Mouse (Mus musculus): Measurements from ENCODE around the gene Clec5a. TPM values are rescaled to one million over a fixed set of nuclear protein-coding genes. Genes with fewer than 3 reads are reported as not detected.
"Not testable (repeated sequence)": the region's sequence is repeated elsewhere in the genome, so short reads cannot be mapped to it uniquely, and the experiment has no call there.

The Clec5a gene
- polyA plus RNA-seq (2014; fragmentation: Nextera tagmentation; extraction: Ambion mirVana): 0.25 and 1.2 TPM in 2 replicates

GRCm38 (mm10) chr6:40585645-40586044 lies at the start of gene Clec5a:
Clec5a (minus strand) TSS chr6:40585821.
- Histone ChIP-seq H3K4me2 (replicated peaks; ENCODE audit: low read depth, low read length) (no peak within 1 kb of the TSS), H3K27ac (ENCODE audit: low read depth, low read length) (no peak within 1 kb of the TSS), H3K4me1 (replicated peaks; ENCODE audit: control insufficient read depth, insufficient read depth, low read length) (no peaks in the 10 kb centered on the region), H3K36me3 (ENCODE audit: control insufficient read depth, insufficient read depth, low read length) (no peaks in the 10 kb centered on the region), H3K9ac (ENCODE audit: low read depth, low read length) (no peak within 1 kb of the TSS), H3K27me3 (ENCODE audit: control insufficient read depth, insufficient read depth, low read length) (no peaks in the 10 kb centered on the region), H3K4me3 (ENCODE audit: low read depth, low read length) (no peak within 1 kb of the TSS), H3K9me3 (ENCODE audit: control insufficient read depth, low read length) (no peaks in the 10 kb centered on the region)
- DNase-seq (ENCODE audit: low spot score): no peak
- no peak for ATAC-seq (ENCODE audit: low FRiP score)
- WGBS: 88% methylated on average over 5 of the region's 5 CpGs

GRCm38 (mm10) chr6:40634640-40635071 lies 49.0 kb upstream of the Clec5a start:
- Histone ChIP-seq H3K4me3 (ENCODE audit: low read depth, low read length) (no peak overlapping the region), H3K9me3 (ENCODE audit: control insufficient read depth, low read length) (no peaks in the 10 kb centered on the region), H3K27me3 (ENCODE audit: control insufficient read depth, insufficient read depth, low read length) (no peaks in the 10 kb centered on the region), H3K4me2 (replicated peaks; ENCODE audit: low read depth, low read length) (no peak overlapping the region), H3K4me1 (replicated peaks; ENCODE audit: control insufficient read depth, insufficient read depth, low read length) (no peaks in the 10 kb centered on the region), H3K9ac (ENCODE audit: low read depth, low read length) (no peak overlapping the region), H3K27ac (ENCODE audit: low read depth, low read length) (no peak overlapping the region), H3K36me3 (ENCODE audit: control insufficient read depth, insufficient read depth, low read length) (no peaks in the 10 kb centered on the region)
- no peak for DNase-seq (ENCODE audit: low spot score)
- no peak for ATAC-seq (ENCODE audit: low FRiP score)
- WGBS: 57% methylated on average over 1 of the region's 1 CpGs

GRCm38 (mm10) chr6:40628406-40629000 lies 42.9 kb upstream of the Clec5a start, which contains the start of gene Mgam:
Mgam (plus strand) TSS chr6:40628831.
- 87% methylated on average over 8 of the region's 8 CpGs for WGBS
- no peak within 1 kb of the TSS for H3K4me2 ChIP-seq (replicated peaks; ENCODE audit: low read depth, low read length)
- no peaks in the 10 kb centered on the region for H3K9me3 ChIP-seq (ENCODE audit: control insufficient read depth, low read length)
- no peaks in the 10 kb centered on the region for H3K36me3 ChIP-seq (ENCODE audit: control insufficient read depth, insufficient read depth, low read length)
- H3K9ac ChIP-seq (ENCODE audit: low read depth, low read length): no peak within 1 kb of the TSS
- no peak within 1 kb of the TSS for H3K4me3 ChIP-seq (ENCODE audit: low read depth, low read length)
- no peak within 1 kb of the TSS for H3K27ac ChIP-seq (ENCODE audit: low read depth, low read length)
- DNase-seq (ENCODE audit: low spot score) (no peak), ATAC-seq (ENCODE audit: low FRiP score) (no peak)
- H3K27me3 ChIP-seq (ENCODE audit: control insufficient read depth, insufficient read depth, low read length): no peaks in the 10 kb centered on the region
- no peaks in the 10 kb centered on the region for H3K4me1 ChIP-seq (replicated peaks; ENCODE audit: control insufficient read depth, insufficient read depth, low read length)

- H3K27ac ChIP-seq (ENCODE audit: low read depth, low read length): no peak overlapping the region
- H3K27me3 ChIP-seq (ENCODE audit: control insufficient read depth, insufficient read depth, low read length): no peaks in the 10 kb centered on the region
- no peak overlapping the region for H3K4me2 ChIP-seq (replicated peaks; ENCODE audit: low read depth, low read length)
- no peak for ATAC-seq (ENCODE audit: low FRiP score)
- H3K4me3 ChIP-seq (ENCODE audit: low read depth, low read length): no peak overlapping the region
- DNase-seq (ENCODE audit: low spot score): no peak
- no peaks in the 10 kb centered on the region for H3K36me3 ChIP-seq (ENCODE audit: control insufficient read depth, insufficient read depth, low read length)
- 44% methylated on average over 1 of the region's 1 CpGs for WGBS
- H3K9me3 ChIP-seq (ENCODE audit: control insufficient read depth, low read length): no peaks in the 10 kb centered on the region
- H3K9ac ChIP-seq (ENCODE audit: low read depth, low read length): no peak overlapping the region
- no peaks in the 10 kb centered on the region for H3K4me1 ChIP-seq (replicated peaks; ENCODE audit: control insufficient read depth, insufficient read depth, low read length)
These were observed 40.5 kb upstream of the Clec5a start for GRCm38 (mm10) chr6:40626111-40626510.

- H3K4me1 ChIP-seq (replicated peaks; ENCODE audit: control insufficient read depth, insufficient read depth, low read length): no peaks in the 10 kb centered on the region
- WGBS: 19% methylated on average over 2 of the region's 2 CpGs
- H3K27me3 ChIP-seq (ENCODE audit: control insufficient read depth, insufficient read depth, low read length): no peaks in the 10 kb centered on the region
- no peak overlapping the region for H3K9ac ChIP-seq (ENCODE audit: low read depth, low read length)
- peak; percentile 77 for ATAC-seq (ENCODE audit: low FRiP score)
- H3K4me3 ChIP-seq (ENCODE audit: low read depth, low read length): no peak overlapping the region
- no peaks in the 10 kb centered on the region for H3K9me3 ChIP-seq (ENCODE audit: control insufficient read depth, low read length)
- DNase-seq (ENCODE audit: low spot score): peak; percentile 85
- no peak overlapping the region for H3K27ac ChIP-seq (ENCODE audit: low read depth, low read length)
- H3K4me2 ChIP-seq (replicated peaks; ENCODE audit: low read depth, low read length): no peak overlapping the region
- no peaks in the 10 kb centered on the region for H3K36me3 ChIP-seq (ENCODE audit: control insufficient read depth, insufficient read depth, low read length)
These were observed 32.3 kb upstream of the Clec5a start for GRCm38 (mm10) chr6:40617965-40618364.

GRCm38 (mm10) chr6:40613260-40613852 lies 27.7 kb upstream of the Clec5a start, which contains the start of gene Tas2r138:
Tas2r138 (minus strand) TSS chr6:40613310.
- no peaks in the 10 kb centered on the region for H3K36me3 ChIP-seq (ENCODE audit: control insufficient read depth, insufficient read depth, low read length)
- H3K27ac ChIP-seq (ENCODE audit: low read depth, low read length): no peak within 1 kb of the TSS
- no peak within 1 kb of the TSS for H3K9ac ChIP-seq (ENCODE audit: low read depth, low read length)
- H3K27me3 ChIP-seq (ENCODE audit: control insufficient read depth, insufficient read depth, low read length): no peaks in the 10 kb centered on the region
- H3K4me3 ChIP-seq (ENCODE audit: low read depth, low read length): no peak within 1 kb of the TSS
- 89% methylated on average over 4 of the region's 4 CpGs for WGBS
- no peak within 1 kb of the TSS for H3K4me2 ChIP-seq (replicated peaks; ENCODE audit: low read depth, low read length)
- no peaks in the 10 kb centered on the region for H3K4me1 ChIP-seq (replicated peaks; ENCODE audit: control insufficient read depth, insufficient read depth, low read length)
- no peak for ATAC-seq (ENCODE audit: low FRiP score)
- no peaks in the 10 kb centered on the region for H3K9me3 ChIP-seq (ENCODE audit: control insufficient read depth, low read length)
- DNase-seq (ENCODE audit: low spot score): no peak

- Histone ChIP-seq H3K27me3 (ENCODE audit: control insufficient read depth, insufficient read depth, low read length) (no peaks in the 10 kb centered on the region), H3K9me3 (ENCODE audit: control insufficient read depth, low read length) (no peaks in the 10 kb centered on the region), H3K4me3 (ENCODE audit: low read depth, low read length) (no peak overlapping the region), H3K9ac (ENCODE audit: low read depth, low read length) (no peak overlapping the region), H3K27ac (ENCODE audit: low read depth, low read length) (no peak overlapping the region), H3K36me3 (ENCODE audit: control insufficient read depth, insufficient read depth, low read length) (no peaks in the 10 kb centered on the region), H3K4me1 (replicated peaks; ENCODE audit: control insufficient read depth, insufficient read depth, low read length) (no peaks in the 10 kb centered on the region), H3K4me2 (replicated peaks; ENCODE audit: low read depth, low read length) (no peak overlapping the region)
- DNase-seq (ENCODE audit: low spot score) (no peak), ATAC-seq (ENCODE audit: low FRiP score) (no peak)
- 86% methylated on average over 8 of the region's 8 CpGs for WGBS
These were observed 24.6 kb upstream of the Clec5a start for GRCm38 (mm10) chr6:40610244-40610643.

GRCm38 (mm10) chr6:40607431-40607830 lies 21.8 kb upstream of the Clec5a start:
- H3K36me3 ChIP-seq (ENCODE audit: control insufficient read depth, insufficient read depth, low read length): no peaks in the 10 kb centered on the region
- no peaks in the 10 kb centered on the region for H3K27me3 ChIP-seq (ENCODE audit: control insufficient read depth, insufficient read depth, low read length)
- no peak overlapping the region for H3K9ac ChIP-seq (ENCODE audit: low read depth, low read length)
- H3K27ac ChIP-seq (ENCODE audit: low read depth, low read length): no peak overlapping the region
- H3K4me1 ChIP-seq (replicated peaks; ENCODE audit: control insufficient read depth, insufficient read depth, low read length): no peaks in the 10 kb centered on the region
- H3K4me3 ChIP-seq (ENCODE audit: low read depth, low read length): no peak overlapping the region
- ATAC-seq (ENCODE audit: low FRiP score) (no peak), DNase-seq (ENCODE audit: low spot score) (no peak)
- no peaks in the 10 kb centered on the region for H3K9me3 ChIP-seq (ENCODE audit: control insufficient read depth, low read length)
- H3K4me2 ChIP-seq (replicated peaks; ENCODE audit: low read depth, low read length): no peak overlapping the region

GRCm38 (mm10) chr6:40598546-40598945 lies 12.9 kb upstream of the Clec5a start:
- ATAC-seq (ENCODE audit: low FRiP score); DNase-seq (ENCODE audit: low spot score); H3K9ac ChIP-seq (ENCODE audit: low read depth, low read length); H3K27me3 ChIP-seq (ENCODE audit: control insufficient read depth, insufficient read depth, low read length); H3K4me1 ChIP-seq (replicated peaks; ENCODE audit: control insufficient read depth, insufficient read depth, low read length); H3K27ac ChIP-seq (ENCODE audit: low read depth, low read length); H3K4me3 ChIP-seq (ENCODE audit: low read depth, low read length); H3K9me3 ChIP-seq (ENCODE audit: control insufficient read depth, low read length); H3K36me3 ChIP-seq (ENCODE audit: control insufficient read depth, insufficient read depth, low read length); H3K4me2 ChIP-seq (replicated peaks; ENCODE audit: low read depth, low read length): not testable (repeated sequence)
- WGBS: 31% methylated on average over 4 of the region's 4 CpGs
